Mouse (Mus musculus): ENCODE measurements around the gene Efr3b. TPM values are rescaled to one million over a fixed set of nuclear protein-coding genes. Genes with fewer than 3 reads are reported as not detected.
"Not testable (repeated sequence)": the region's sequence is repeated elsewhere in the genome, so short reads cannot be mapped to it uniquely, and the experiment has no call there.

Efr3b gene
- polyA plus RNA-seq, 1 experiment, result 3.2 TPM

GRCm38 (mm10) chr12:3959791-3960543 lies 78.7 kb downstream of the Efr3b start:
- TF ChIP-seq CTCF (IDR thresholded peaks at IDR 0.05; ENCODE audit: low read depth, low read length) (no peak), POLR2A (IDR thresholded peaks at IDR 0.05; ENCODE audit: borderline replicate concordance, low read depth, low read length) (no peak)
- Histone ChIP-seq H3K4me3 (ENCODE audit: insufficient read depth, low read length) (peak overlapping the region; percentile 74), H3K27ac (ENCODE audit: insufficient read depth, low read depth, low read length) (peak overlapping the region; percentile 80), H3K4me1 (ENCODE audit: control insufficient read depth, insufficient read depth, low read length) (peaks cover 6% of the 10 kb centered on the region)

GRCm38 (mm10) chr12:3956351-3956750 lies 82.4 kb downstream of the Efr3b start:
- H3K4me1 ChIP-seq (ENCODE audit: control insufficient read depth, insufficient read depth, low read length), result peaks cover 6% of the 10 kb centered on the region
- TF ChIP-seq CTCF (IDR thresholded peaks at IDR 0.05; ENCODE audit: low read depth, low read length), result no peak
- TF ChIP-seq POLR2A (IDR thresholded peaks at IDR 0.05; ENCODE audit: borderline replicate concordance, low read depth, low read length), result no peak

GRCm38 (mm10) chr12:3955371-3955770 lies 83.3 kb downstream of the Efr3b start:
- H3K4me1 ChIP-seq (ENCODE audit: control insufficient read depth, insufficient read depth, low read length), result peaks cover 3% of the 10 kb centered on the region
- no peak overlapping the region for H3K4me3 ChIP-seq (ENCODE audit: insufficient read depth, low read length)
- TF ChIP-seq POLR2A (IDR thresholded peaks at IDR 0.05; ENCODE audit: borderline replicate concordance, low read depth, low read length) (no peak), CTCF (IDR thresholded peaks at IDR 0.05; ENCODE audit: low read depth, low read length) (no peak)
- H3K27ac ChIP-seq (ENCODE audit: insufficient read depth, low read depth, low read length), result no peak overlapping the region

More at GRCm38 (mm10) chr12:3956351-3956750, 82.4 kb downstream of the Efr3b start:
- no peak overlapping the region for H3K4me3 ChIP-seq (ENCODE audit: insufficient read depth, low read length)
- H3K27ac ChIP-seq (ENCODE audit: insufficient read depth, low read depth, low read length), result no peak overlapping the region

- no peak for TF ChIP-seq POLR2A (IDR thresholded peaks at IDR 0.05; ENCODE audit: borderline replicate concordance, low read depth, low read length)
- no peak for TF ChIP-seq CTCF (IDR thresholded peaks at IDR 0.05; ENCODE audit: low read depth, low read length)
- Histone ChIP-seq H3K27ac (ENCODE audit: insufficient read depth, low read depth, low read length) (no peak within 1 kb of the TSS), H3K4me3 (ENCODE audit: insufficient read depth, low read length) (no peak within 1 kb of the TSS), H3K4me1 (ENCODE audit: control insufficient read depth, insufficient read depth, low read length) (peaks cover 3% of the 10 kb centered on the region)
These were observed 84.1 kb downstream of the Efr3b start, which contains the start of gene Pomc for GRCm38 (mm10) chr12:3954651-3955050. Pomc (plus strand) TSS chr12:3954951.

GRCm38 (mm10) chr12:3947503-3947902 lies 91.2 kb downstream of the Efr3b start:
- no peak overlapping the region for H3K27ac ChIP-seq (ENCODE audit: insufficient read depth, low read depth, low read length)
- no peak overlapping the region for H3K4me3 ChIP-seq (ENCODE audit: insufficient read depth, low read length)
- no peaks in the 10 kb centered on the region for H3K4me1 ChIP-seq (ENCODE audit: control insufficient read depth, insufficient read depth, low read length)
- no peak for TF ChIP-seq CTCF (IDR thresholded peaks at IDR 0.05; ENCODE audit: low read depth, low read length)
- no peak for TF ChIP-seq POLR2A (IDR thresholded peaks at IDR 0.05; ENCODE audit: borderline replicate concordance, low read depth, low read length)

GRCm38 (mm10) chr12:3944454-3945073 lies 94.2 kb downstream of the Efr3b start:
- Histone ChIP-seq H3K4me1 (ENCODE audit: control insufficient read depth, insufficient read depth, low read length) (no peaks in the 10 kb centered on the region), H3K27ac (ENCODE audit: insufficient read depth, low read depth, low read length) (no peak overlapping the region), H3K4me3 (ENCODE audit: insufficient read depth, low read length) (no peak overlapping the region)
- no peak for TF ChIP-seq POLR2A (IDR thresholded peaks at IDR 0.05; ENCODE audit: borderline replicate concordance, low read depth, low read length)
- no peak for TF ChIP-seq CTCF (IDR thresholded peaks at IDR 0.05; ENCODE audit: low read depth, low read length)

GRCm38 (mm10) chr12:3942026-3942425 lies 96.7 kb downstream of the Efr3b start:
- H3K4me1 ChIP-seq (ENCODE audit: control insufficient read depth, insufficient read depth, low read length), result no peaks in the 10 kb centered on the region
- H3K27ac ChIP-seq (ENCODE audit: insufficient read depth, low read depth, low read length), result no peak overlapping the region
- H3K4me3 ChIP-seq (ENCODE audit: insufficient read depth, low read length), result no peak overlapping the region
- TF ChIP-seq CTCF (IDR thresholded peaks at IDR 0.05; ENCODE audit: low read depth, low read length) (no peak), POLR2A (IDR thresholded peaks at IDR 0.05; ENCODE audit: borderline replicate concordance, low read depth, low read length) (no peak)

DNA sequence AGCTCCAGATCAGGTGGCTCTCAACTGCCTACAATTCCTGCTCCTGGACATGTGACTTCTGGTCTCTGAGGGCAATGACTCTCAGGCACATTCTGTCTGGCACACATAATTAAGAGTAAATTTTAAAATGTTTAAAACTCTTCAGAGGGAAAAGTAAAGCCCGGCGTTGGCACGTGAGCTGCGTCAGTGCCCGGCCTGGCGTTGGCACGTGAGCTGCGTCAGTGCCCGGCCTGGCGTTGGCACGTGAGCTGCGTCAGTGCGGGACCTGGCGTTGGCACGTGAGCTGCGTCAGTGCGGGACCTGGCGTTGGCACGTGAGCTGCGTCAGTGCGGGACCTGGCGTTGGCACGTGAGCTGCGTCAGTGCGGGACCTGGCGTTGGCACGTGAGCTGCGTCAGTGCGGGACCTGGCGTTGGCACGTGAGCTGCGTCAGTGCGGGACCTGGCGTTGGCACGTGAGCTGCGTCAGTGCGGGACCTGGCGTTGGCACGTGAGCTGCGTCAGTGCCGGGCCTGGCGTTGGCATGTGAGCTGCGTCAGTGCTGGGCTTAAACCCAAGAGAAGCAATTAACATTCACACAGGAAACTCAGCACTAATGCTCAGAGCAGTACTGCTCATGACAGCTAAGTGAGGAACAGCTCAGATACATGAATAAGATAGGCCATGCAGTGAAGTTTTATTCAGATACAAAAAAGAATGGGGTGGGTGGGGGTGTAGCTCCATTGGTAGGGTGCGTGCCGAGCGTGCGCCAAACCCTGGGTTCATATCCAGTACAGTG lies 108.4 kb downstream of the Efr3b start:
- not testable (repeated sequence) for H3K4me3 ChIP-seq (ENCODE audit: insufficient read depth, low read length); H3K27ac ChIP-seq (ENCODE audit: insufficient read depth, low read depth, low read length); H3K4me1 ChIP-seq (ENCODE audit: control insufficient read depth, insufficient read depth, low read length)

- TF ChIP-seq CTCF (IDR thresholded peaks at IDR 0.05; ENCODE audit: low read depth, low read length), result no peak
- no peak for TF ChIP-seq POLR2A (IDR thresholded peaks at IDR 0.05; ENCODE audit: borderline replicate concordance, low read depth, low read length)
- no peaks in the 10 kb centered on the region for H3K4me1 ChIP-seq (ENCODE audit: control insufficient read depth, insufficient read depth, low read length)
- H3K27ac ChIP-seq (ENCODE audit: insufficient read depth, low read depth, low read length), result no peak overlapping the region
- no peak overlapping the region for H3K4me3 ChIP-seq (ENCODE audit: insufficient read depth, low read length)
These were observed 109.9 kb downstream of the Efr3b start for GRCm38 (mm10) chr12:3928841-3929240.

DNA sequence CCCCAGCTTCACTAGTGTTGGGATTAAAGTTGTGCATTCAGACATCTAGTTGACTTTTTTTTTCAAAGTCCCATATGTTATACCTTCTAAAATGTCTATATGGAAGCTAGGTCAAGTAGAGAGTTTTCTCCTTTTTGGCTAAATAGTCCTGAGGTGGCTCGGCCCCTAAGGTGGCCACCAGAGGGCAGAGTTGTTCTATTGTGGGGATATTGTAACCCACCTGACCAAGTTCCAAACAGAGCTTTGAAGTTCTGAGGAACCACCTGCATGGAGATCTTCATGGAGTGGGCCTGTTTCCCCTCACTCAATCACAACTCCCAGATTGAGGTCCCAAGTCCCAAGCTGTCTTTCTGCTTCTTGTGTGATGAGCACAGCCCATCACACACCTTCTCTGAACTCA lies 112.6 kb downstream of the Efr3b start:
- H3K27ac ChIP-seq (ENCODE audit: insufficient read depth, low read depth, low read length), result no peak overlapping the region
- TF ChIP-seq CTCF (IDR thresholded peaks at IDR 0.05; ENCODE audit: low read depth, low read length) (peak; percentile 77), POLR2A (IDR thresholded peaks at IDR 0.05; ENCODE audit: borderline replicate concordance, low read depth, low read length) (no peak)
- H3K4me1 ChIP-seq (ENCODE audit: control insufficient read depth, insufficient read depth, low read length), result no peaks in the 10 kb centered on the region
- H3K4me3 ChIP-seq (ENCODE audit: insufficient read depth, low read length), result no peak overlapping the region
